Mouse (Mus musculus): Measurements from ENCODE around the gene Slc9a3r1.

Slc9a3r1 gene

DNA sequence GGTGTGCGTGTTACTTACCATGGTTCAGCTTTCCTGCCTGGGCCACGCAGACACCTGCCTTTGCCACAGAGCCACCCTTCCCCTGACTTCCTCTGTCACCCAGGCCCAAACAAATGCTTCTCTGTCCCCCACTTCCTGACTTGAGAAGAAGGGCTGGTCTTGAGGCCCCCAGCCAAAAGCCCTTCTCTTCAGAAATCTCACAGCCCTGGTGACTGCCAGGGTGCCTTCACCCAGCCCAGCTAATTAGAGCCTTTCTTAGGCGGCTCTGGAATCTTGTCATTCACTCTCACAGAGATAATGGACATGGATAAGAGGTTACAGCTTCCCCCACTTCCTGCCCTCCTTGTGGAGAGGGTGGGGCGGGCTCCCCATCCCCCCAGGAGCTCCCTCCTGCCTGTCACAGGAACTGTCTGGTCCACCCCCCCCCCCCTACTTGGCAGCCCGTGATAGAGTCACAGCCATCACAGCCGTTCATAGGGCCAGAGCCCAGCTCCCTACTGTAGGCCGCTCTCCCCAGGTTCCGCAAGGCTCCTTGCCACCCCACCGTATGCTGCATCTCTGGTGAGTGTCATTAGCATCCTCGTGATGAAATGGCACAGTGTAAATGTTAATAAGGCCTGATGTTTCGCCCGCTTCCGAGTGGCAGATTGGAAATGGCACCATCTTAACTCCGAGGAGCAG lies 63.8 kb downstream of the Slc9a3r1 start:
- DNase-seq (ENCODE audit: low spot score) = no peak

DNA sequence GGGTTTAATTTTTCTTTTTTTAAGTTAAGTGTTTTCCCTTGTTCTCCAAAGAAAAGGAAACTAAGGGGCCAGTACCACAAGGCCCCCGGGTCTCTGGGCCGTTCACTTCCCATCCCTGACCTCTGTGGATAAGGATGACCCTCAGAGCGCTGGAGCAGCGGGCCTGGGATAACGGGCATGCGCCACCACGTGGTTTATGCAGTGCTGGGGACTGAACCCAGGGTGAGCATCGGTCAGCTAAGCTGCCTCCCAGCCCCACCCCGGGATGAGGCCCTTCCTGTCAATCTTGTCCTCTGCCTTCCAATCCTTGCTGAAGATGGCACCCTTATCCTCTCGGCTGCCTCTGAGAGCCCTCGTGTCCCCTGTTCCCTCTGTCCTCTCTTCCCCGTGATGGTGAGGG lies 64.5 kb downstream of the Slc9a3r1 start:
- DNase-seq (ENCODE audit: low spot score) = no peak

DNA sequence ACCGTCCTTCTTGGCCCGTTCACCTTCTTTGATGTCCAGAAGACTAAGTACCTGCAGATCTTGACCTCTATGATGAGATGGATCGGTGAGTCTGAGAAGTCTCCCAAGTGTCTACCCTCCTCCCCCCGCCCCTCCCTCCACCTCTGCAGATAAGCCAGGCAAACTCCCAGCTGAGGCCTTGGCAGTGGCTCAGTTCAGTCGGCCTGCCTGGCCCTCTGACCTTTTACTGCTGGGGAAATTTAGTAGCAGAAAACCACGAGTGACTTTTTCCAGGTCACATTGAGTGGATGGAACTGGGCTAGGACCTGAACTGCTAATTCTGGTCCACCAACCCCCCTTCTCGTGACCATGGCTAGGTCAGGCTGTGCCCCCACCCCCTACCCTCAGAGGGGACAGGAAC lies 65.3 kb downstream of the Slc9a3r1 start:
- DNase-seq (ENCODE audit: low spot score) = no peak

DNA sequence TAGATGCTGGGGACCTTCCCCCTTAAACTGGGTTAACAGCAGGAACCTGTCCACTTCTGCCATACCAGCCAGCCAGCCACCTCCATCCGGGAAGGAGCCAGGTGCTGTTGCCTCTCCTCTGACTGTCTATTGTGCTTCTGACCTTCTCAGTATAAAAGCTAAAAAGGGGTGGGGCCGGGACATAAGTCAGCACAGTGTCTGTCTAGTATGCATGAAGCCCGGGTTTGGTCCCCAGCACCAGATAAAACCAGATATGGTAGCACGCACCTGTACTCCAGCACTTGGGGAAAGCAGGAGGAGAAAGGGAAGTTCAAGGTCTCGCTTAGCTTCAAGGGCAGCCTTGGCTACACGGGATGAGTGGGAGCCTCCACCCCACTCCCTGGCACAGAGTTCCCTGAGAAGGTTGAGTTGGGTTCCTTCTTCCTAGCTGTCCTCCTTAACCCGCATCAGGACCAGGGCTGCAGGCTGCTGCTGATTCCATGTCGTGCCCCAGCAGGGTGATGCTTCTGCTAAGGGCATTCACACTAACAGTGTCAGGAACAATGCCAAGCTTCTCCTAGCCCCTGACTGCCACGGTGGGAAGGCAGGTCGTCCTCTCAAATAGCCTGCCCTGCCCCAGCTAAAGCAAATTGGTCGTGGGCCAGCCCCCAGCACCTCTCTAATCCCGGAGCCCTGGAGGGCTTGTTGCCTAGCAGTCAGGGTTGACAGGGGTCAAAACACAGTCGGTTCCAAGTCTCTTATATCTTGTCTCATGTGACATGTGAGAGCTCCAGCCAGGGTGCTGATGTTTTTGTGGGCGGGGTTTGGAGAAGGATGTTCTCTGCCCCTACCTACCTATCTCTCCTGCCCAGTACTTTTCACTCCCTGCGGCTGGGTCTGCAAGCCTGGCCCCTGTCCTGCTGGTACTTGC lies 66.1 kb downstream of the Slc9a3r1 start:
- DNase-seq (ENCODE audit: low spot score) = no peak

All from testis, postnatal 10 days (tissue).